Mouse (Mus musculus) gastrocnemius, postnatal 25 days (tissue): ENCODE results near the gene 9130230L23Rik. TPM values are rescaled to one million over a fixed set of nuclear protein-coding genes. Genes with fewer than 3 reads are reported as not detected.
"Not testable (repeated sequence)": the region's sequence is repeated elsewhere in the genome, so short reads cannot be mapped to it uniquely, and the experiment has no call there.

Experiments used
- DNase-seq: peaks from one replicate; pipeline ENCODE4 v3.0.0; 2022
- total RNA-seq, 2 experiments: library from RNA; stranded (reverse); gene quantifications; 1 replicate in 1 of 2; 2 replicates in 1 of 2; pipeline ENCODE4 v1.2.3; 2021

The 9130230L23Rik gene
- total RNA-seq, 2 experiments from 2014 or later = not detected

- DNase-seq = no peak
These were observed 1.1 kb upstream of the 9130230L23Rik start for GRCm38 (mm10) chr5:66005041-66005678.

GRCm38 (mm10) chr5:66001232-66001631 is 2.9 kb downstream of the 9130230L23Rik start:
- no peak for DNase-seq

GRCm38 (mm10) chr5:66000567-66001125 is 3.4 kb downstream of the 9130230L23Rik start:
- no peak for DNase-seq

- peak; percentile 47 for DNase-seq
These were observed 4.0 kb downstream of the 9130230L23Rik start for GRCm38 (mm10) chr5:66000074-66000473.

- DNase-seq = no peak
These were observed 5.0 kb downstream of the 9130230L23Rik start for GRCm38 (mm10) chr5:65999106-65999505.

- no peak for DNase-seq
These were observed 6.3 kb downstream of the 9130230L23Rik start for GRCm38 (mm10) chr5:65997813-65998212.

- DNase-seq = no peak
These were observed 9.4 kb downstream of the 9130230L23Rik start for GRCm38 (mm10) chr5:65994643-65995042.

GRCm38 (mm10) chr5:65991191-65991590 is 12.9 kb downstream of the 9130230L23Rik start:
- DNase-seq = no peak

- not testable (repeated sequence) for DNase-seq
These were observed 17.1 kb downstream of the 9130230L23Rik start for GRCm38 (mm10) chr5:65987004-65987403.

- no peak for DNase-seq
These were observed 17.7 kb downstream of the 9130230L23Rik start for GRCm38 (mm10) chr5:65986426-65986825.

GRCm38 (mm10) chr5:65975731-65976130 is 28.4 kb downstream of the 9130230L23Rik start:
- DNase-seq = no peak

- no peak for DNase-seq
These were observed 30.9 kb downstream of the 9130230L23Rik start for GRCm38 (mm10) chr5:65973189-65973588.

GRCm38 (mm10) chr5:65968004-65968403 is 36.1 kb downstream of the 9130230L23Rik start:
- DNase-seq = no peak

GRCm38 (mm10) chr5:65967091-65967490 is 37.0 kb downstream of the 9130230L23Rik start:
- no peak for DNase-seq

- DNase-seq = no peak
These were observed 38.3 kb downstream of the 9130230L23Rik start for GRCm38 (mm10) chr5:65965771-65966279.

- no peak for DNase-seq
These were observed 40.8 kb downstream of the 9130230L23Rik start for GRCm38 (mm10) chr5:65963291-65963690.

- DNase-seq = peak; percentile 74
These were observed 43.5 kb downstream of the 9130230L23Rik start for GRCm38 (mm10) chr5:65960597-65960950.

GRCm38 (mm10) chr5:65959893-65960596 is 44.0 kb downstream of the 9130230L23Rik start:
- DNase-seq = no peak

GRCm38 (mm10) chr5:65958597-65958996 is 45.5 kb downstream of the 9130230L23Rik start:
- no peak for DNase-seq

GRCm38 (mm10) chr5:65956144-65957008 is 47.7 kb downstream of the 9130230L23Rik start:
- DNase-seq = no peak

- DNase-seq = peak; percentile 64
These were observed 48.5 kb downstream of the 9130230L23Rik start for GRCm38 (mm10) chr5:65955343-65956143.
